Mouse (Mus musculus) thymus, adult 2 months (tissue): ENCODE data around the gene Pemt.

ENCODE experiments used
- CTCF ChIP-seq: fragments of 200-500 bp; IDR thresholded peaks from 2 replicates; pipeline ENCODE4 v1.5.1; 2012; ENCODE audit warnings: mild to moderate bottlenecking, control low read depth, low read length, moderate library complexity, borderline replicate concordance; ENCODE audit not compliant: control insufficient read depth, poor library complexity, insufficient read depth; ENCODE audit errors: extremely low read depth
- POLR2A ChIP-seq: fragments of 200-500 bp; IDR thresholded peaks from 2 replicates; pipeline ENCODE4 v1.6.1; 2012; ENCODE audit warnings: mild to moderate bottlenecking, low read length, control low read depth, moderate library complexity; ENCODE audit not compliant: control insufficient read depth, poor library complexity, insufficient read depth; ENCODE audit errors: extremely low read depth

DNA sequence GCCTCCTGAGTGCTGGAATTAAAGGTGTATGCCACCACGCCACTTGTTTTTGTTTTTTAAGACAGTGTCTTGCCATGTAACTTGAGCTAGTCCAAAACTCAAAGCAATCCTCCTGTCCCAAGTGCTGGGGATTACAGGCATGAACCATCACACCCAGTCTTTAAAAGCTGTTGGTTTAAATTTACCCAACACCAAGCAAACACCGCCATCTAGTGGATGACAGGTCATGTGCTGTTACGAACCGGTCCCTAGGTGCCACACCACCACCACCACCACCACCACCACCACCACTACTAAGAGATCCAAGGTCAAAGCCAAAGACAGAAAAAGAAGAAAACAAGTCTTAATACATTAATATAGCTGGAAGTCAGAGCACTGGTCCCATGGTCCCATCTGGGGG lies 30.5 kb upstream of the Pemt start:
- no peak for TF ChIP-seq CTCF
- TF ChIP-seq POLR2A = no peak
